Mouse (Mus musculus) c-Kit-positive CD71-positive TER-119-positive erythroid progenitor cells, embryonic 14.5 days (primary cell): Measurements from ENCODE around the gene Ctnnd2.

Source experiments
- DNase-seq: peaks from one replicate; pipeline ENCODE4 v3.0.0-alpha.2; 2013; ENCODE audit warnings: low spot score

The Ctnnd2 gene

GRCm38 (mm10) chr15:30240881-30241280 is 68.5 kb downstream of the Ctnnd2 start:
- no peak for DNase-seq

GRCm38 (mm10) chr15:30268822-30269221 is 96.4 kb downstream of the Ctnnd2 start:
- DNase-seq = no peak

GRCm38 (mm10) chr15:30271141-30271572 is 98.8 kb downstream of the Ctnnd2 start:
- no peak for DNase-seq

GRCm38 (mm10) chr15:30272326-30272725 is 99.9 kb downstream of the Ctnnd2 start:
- DNase-seq = no peak

GRCm38 (mm10) chr15:30275721-30276120 is 103.3 kb downstream of the Ctnnd2 start:
- no peak for DNase-seq

GRCm38 (mm10) chr15:30276691-30277090 is 104.3 kb downstream of the Ctnnd2 start:
- no peak for DNase-seq

- DNase-seq = no peak
These were observed 106.2 kb downstream of the Ctnnd2 start for GRCm38 (mm10) chr15:30278610-30279009.

GRCm38 (mm10) chr15:30285572-30286244 is 113.3 kb downstream of the Ctnnd2 start:
- no peak for DNase-seq

- no peak for DNase-seq
These were observed 113.9 kb downstream of the Ctnnd2 start for GRCm38 (mm10) chr15:30286245-30286642.

- peak; percentile 0 for DNase-seq
These were observed 130.4 kb downstream of the Ctnnd2 start for GRCm38 (mm10) chr15:30302824-30303223.

GRCm38 (mm10) chr15:30306437-30306836 is 134.0 kb downstream of the Ctnnd2 start:
- no peak for DNase-seq

GRCm38 (mm10) chr15:30322543-30322942 is 150.2 kb downstream of the Ctnnd2 start:
- DNase-seq = no peak

GRCm38 (mm10) chr15:30333336-30334310 is 161.2 kb downstream of the Ctnnd2 start:
- DNase-seq = no peak

- DNase-seq = no peak
These were observed 166.3 kb downstream of the Ctnnd2 start for GRCm38 (mm10) chr15:30338585-30339197.

GRCm38 (mm10) chr15:30345754-30346153 is 173.4 kb downstream of the Ctnnd2 start:
- no peak for DNase-seq

GRCm38 (mm10) chr15:30364491-30364890 is 192.1 kb downstream of the Ctnnd2 start:
- no peak for DNase-seq

GRCm38 (mm10) chr15:30369997-30370396 is 197.6 kb downstream of the Ctnnd2 start:
- no peak for DNase-seq

GRCm38 (mm10) chr15:30371151-30371550 is 198.8 kb downstream of the Ctnnd2 start:
- no peak for DNase-seq

- DNase-seq = no peak
These were observed 201.3 kb downstream of the Ctnnd2 start for GRCm38 (mm10) chr15:30373654-30374215.

- DNase-seq = no peak
These were observed 202.5 kb downstream of the Ctnnd2 start for GRCm38 (mm10) chr15:30374907-30375306.

GRCm38 (mm10) chr15:30383075-30383842 is 210.9 kb downstream of the Ctnnd2 start:
- DNase-seq = no peak
